Mouse (Mus musculus): ENCODE results near the gene Sptb. TPM values are rescaled to one million over a fixed set of nuclear protein-coding genes. Genes with fewer than 3 reads are reported as not detected.
A peak's percentile ranks its signal among the peaks of the same experiment; 100 is the strongest.

Gene Sptb
- total and polyA plus RNA-seq, 2 experiments from 2014 or later: 4.9 to 36.8 TPM

DNA sequence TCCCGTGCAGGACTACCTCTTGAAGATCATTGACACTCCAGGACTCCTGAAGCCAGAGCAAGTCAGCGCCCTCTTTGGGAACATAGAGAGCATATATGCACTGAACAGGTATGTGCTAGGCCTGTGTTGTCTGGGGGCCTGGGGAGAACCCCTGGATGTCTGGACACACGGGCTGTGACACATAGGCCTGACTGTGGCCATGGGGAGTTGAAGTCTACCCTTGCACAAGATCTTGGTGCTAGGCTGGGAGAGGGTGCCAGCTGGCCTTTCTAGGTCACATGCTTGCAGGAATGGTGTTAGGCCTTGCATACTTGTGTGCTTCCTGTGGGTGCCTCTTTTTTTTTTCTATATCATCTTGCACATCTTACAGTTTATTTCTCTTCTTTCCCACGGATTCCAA, 148.2 kb downstream of the Sptb start:
- no peak overlapping the region for H3K4me3 ChIP-seq (ENCODE audit: low read depth, low read length)
- TF ChIP-seq EP300 (IDR thresholded peaks at IDR 0.05; ENCODE audit: low read depth): no peak
- no peak for TF ChIP-seq CTCF (IDR thresholded peaks at IDR 0.05; ENCODE audit: low read depth)
- DNase-seq (ENCODE audit: low spot score) (no peak), ATAC-seq (ENCODE audit: insufficient read depth, low read depth) (no peak)
- H3K9me3 ChIP-seq (replicated peaks; ENCODE audit: control insufficient read depth, low read length): no peaks in the 10 kb centered on the region
- 90% methylated on average over 4 of the region's 4 CpGs for WGBS
- H3K9ac ChIP-seq (replicated peaks; ENCODE audit: low read depth, low read length): no peak overlapping the region
- H3K4me2 ChIP-seq (ENCODE audit: low read depth, low read length): no peak overlapping the region
- no peaks in the 10 kb centered on the region for H3K27me3 ChIP-seq (ENCODE audit: control insufficient read depth, insufficient read depth, low read length)
- H3K36me3 ChIP-seq (replicated peaks; ENCODE audit: control insufficient read depth, insufficient read depth, low read length): peaks cover 70% of the 10 kb centered on the region
- no peak overlapping the region for H3K27ac ChIP-seq (ENCODE audit: low read depth)
- no peaks in the 10 kb centered on the region for H3K4me1 ChIP-seq (ENCODE audit: control insufficient read depth, insufficient read depth)

DNA sequence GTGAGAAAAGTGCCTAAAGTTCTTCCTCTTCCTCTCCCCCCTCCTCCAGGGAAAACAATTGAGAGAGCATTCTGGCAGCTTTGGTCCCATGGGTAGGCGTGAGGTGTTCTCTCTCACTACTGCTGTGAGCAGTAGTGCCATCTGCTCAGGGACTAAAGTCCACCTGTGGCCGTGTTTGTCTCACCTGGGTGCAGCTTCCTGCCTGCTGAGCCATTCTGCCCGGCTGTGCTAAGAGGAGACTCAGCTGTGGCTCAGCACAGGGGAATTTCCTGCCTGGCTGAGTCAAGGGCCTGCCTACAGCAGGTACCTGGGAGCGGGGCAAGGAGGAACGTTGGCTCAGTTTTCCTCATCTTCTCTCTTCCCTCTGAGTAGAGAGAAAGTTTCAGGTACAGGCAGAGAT, 152.1 kb downstream of the Sptb start:
- no peak for DNase-seq (ENCODE audit: low spot score)
- ATAC-seq (ENCODE audit: insufficient read depth, low read depth): no peak
- Histone ChIP-seq H3K9me3 (replicated peaks; ENCODE audit: control insufficient read depth, low read length) (no peaks in the 10 kb centered on the region), H3K9ac (replicated peaks; ENCODE audit: low read depth, low read length) (no peak overlapping the region), H3K36me3 (replicated peaks; ENCODE audit: control insufficient read depth, insufficient read depth, low read length) (peaks cover 30% of the 10 kb centered on the region), H3K4me1 (ENCODE audit: control insufficient read depth, insufficient read depth) (peaks cover 20% of the 10 kb centered on the region), H3K4me2 (ENCODE audit: low read depth, low read length) (no peak overlapping the region), H3K4me3 (ENCODE audit: low read depth, low read length) (no peak overlapping the region), H3K27ac (ENCODE audit: low read depth) (no peak overlapping the region), H3K27me3 (ENCODE audit: control insufficient read depth, insufficient read depth, low read length) (no peaks in the 10 kb centered on the region)
- WGBS: 73% methylated on average over 5 of the region's 5 CpGs
- TF ChIP-seq CTCF (IDR thresholded peaks at IDR 0.05; ENCODE audit: low read depth) (no peak), EP300 (IDR thresholded peaks at IDR 0.05; ENCODE audit: low read depth) (no peak)

- Histone ChIP-seq H3K9ac (replicated peaks; ENCODE audit: low read depth, low read length) (no peak overlapping the region), H3K27ac (ENCODE audit: low read depth) (no peak overlapping the region), H3K4me2 (ENCODE audit: low read depth, low read length) (no peak overlapping the region), H3K27me3 (ENCODE audit: control insufficient read depth, insufficient read depth, low read length) (no peaks in the 10 kb centered on the region), H3K4me1 (ENCODE audit: control insufficient read depth, insufficient read depth) (peaks cover 32% of the 10 kb centered on the region), H3K36me3 (replicated peaks; ENCODE audit: control insufficient read depth, insufficient read depth, low read length) (peaks cover 18% of the 10 kb centered on the region), H3K4me3 (ENCODE audit: low read depth, low read length) (no peak overlapping the region), H3K9me3 (replicated peaks; ENCODE audit: control insufficient read depth, low read length) (no peaks in the 10 kb centered on the region)
- TF ChIP-seq CTCF (IDR thresholded peaks at IDR 0.05; ENCODE audit: low read depth): no peak
- no peak for TF ChIP-seq EP300 (IDR thresholded peaks at IDR 0.05; ENCODE audit: low read depth)
- WGBS: 33% methylated on average over 6 of the region's 6 CpGs
- ATAC-seq (ENCODE audit: insufficient read depth, low read depth): peak; percentile 4; the same call in 1 of the 2 replicates
- no peak for DNase-seq (ENCODE audit: low spot score)
Observed at GRCm38 (mm10) chr12:76556745-76557389, 153.5 kb downstream of the Sptb start.

DNA sequence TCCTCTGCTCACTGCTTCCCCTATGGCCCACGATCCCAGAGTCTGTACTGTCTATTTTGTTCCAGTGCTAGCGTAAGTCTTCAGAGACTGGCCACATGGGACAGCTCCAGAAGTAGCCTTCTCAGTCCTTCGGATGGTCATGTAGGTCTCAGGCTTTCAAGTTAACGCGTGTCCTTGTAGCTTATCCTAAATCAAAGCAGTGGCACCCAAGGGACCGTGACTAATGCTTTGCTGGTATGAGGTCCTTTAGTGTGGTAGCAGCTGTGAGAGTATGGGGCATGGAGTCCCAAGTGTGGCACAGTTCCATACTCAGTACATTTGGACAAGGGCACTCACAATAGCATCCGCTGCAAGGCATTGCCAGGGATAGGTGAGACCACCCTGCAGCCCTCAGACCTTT, 154.2 kb downstream of the Sptb start:
- peaks cover 35% of the 10 kb centered on the region for H3K4me1 ChIP-seq (ENCODE audit: control insufficient read depth, insufficient read depth)
- ATAC-seq (ENCODE audit: insufficient read depth, low read depth) (no peak), DNase-seq (ENCODE audit: low spot score) (no peak)
- no peaks in the 10 kb centered on the region for H3K9me3 ChIP-seq (replicated peaks; ENCODE audit: control insufficient read depth, low read length)
- H3K4me2 ChIP-seq (ENCODE audit: low read depth, low read length): no peak overlapping the region
- H3K9ac ChIP-seq (replicated peaks; ENCODE audit: low read depth, low read length): no peak overlapping the region
- H3K36me3 ChIP-seq (replicated peaks; ENCODE audit: control insufficient read depth, insufficient read depth, low read length): peaks cover 14% of the 10 kb centered on the region
- WGBS: 74% methylated on average over 7 of the region's 7 CpGs
- TF ChIP-seq CTCF (IDR thresholded peaks at IDR 0.05; ENCODE audit: low read depth): no peak
- no peak for TF ChIP-seq EP300 (IDR thresholded peaks at IDR 0.05; ENCODE audit: low read depth)
- H3K27me3 ChIP-seq (ENCODE audit: control insufficient read depth, insufficient read depth, low read length): no peaks in the 10 kb centered on the region
- H3K4me3 ChIP-seq (ENCODE audit: low read depth, low read length): no peak overlapping the region
- H3K27ac ChIP-seq (ENCODE audit: low read depth): no peak overlapping the region

- Histone ChIP-seq H3K4me2 (ENCODE audit: low read depth, low read length) (no peak overlapping the region), H3K27ac (ENCODE audit: low read depth) (no peak overlapping the region), H3K4me3 (ENCODE audit: low read depth, low read length) (no peak overlapping the region), H3K9me3 (replicated peaks; ENCODE audit: control insufficient read depth, low read length) (no peaks in the 10 kb centered on the region), H3K4me1 (ENCODE audit: control insufficient read depth, insufficient read depth) (peaks cover 35% of the 10 kb centered on the region), H3K9ac (replicated peaks; ENCODE audit: low read depth, low read length) (no peak overlapping the region), H3K27me3 (ENCODE audit: control insufficient read depth, insufficient read depth, low read length) (no peaks in the 10 kb centered on the region), H3K36me3 (replicated peaks; ENCODE audit: control insufficient read depth, insufficient read depth, low read length) (peaks cover 2% of the 10 kb centered on the region)
- TF ChIP-seq EP300 (IDR thresholded peaks at IDR 0.05; ENCODE audit: low read depth) (no peak), CTCF (IDR thresholded peaks at IDR 0.05; ENCODE audit: low read depth) (no peak)
- no peak for ATAC-seq (ENCODE audit: insufficient read depth, low read depth)
- 81% methylated on average over 3 of the region's 3 CpGs for WGBS
- DNase-seq (ENCODE audit: low spot score): no peak
Observed at GRCm38 (mm10) chr12:76554871-76555386, 155.4 kb downstream of the Sptb start.

GRCm38 (mm10) chr12:76554392-76554791, 156.0 kb downstream of the Sptb start:
- 82% methylated on average over 3 of the region's 3 CpGs for WGBS
- TF ChIP-seq CTCF (IDR thresholded peaks at IDR 0.05; ENCODE audit: low read depth): no peak
- TF ChIP-seq EP300 (IDR thresholded peaks at IDR 0.05; ENCODE audit: low read depth): no peak
- ATAC-seq (ENCODE audit: insufficient read depth, low read depth) (no peak), DNase-seq (ENCODE audit: low spot score) (no peak)
- Histone ChIP-seq H3K9me3 (replicated peaks; ENCODE audit: control insufficient read depth, low read length) (no peaks in the 10 kb centered on the region), H3K9ac (replicated peaks; ENCODE audit: low read depth, low read length) (no peak overlapping the region), H3K27ac (ENCODE audit: low read depth) (0 out of 2 replicates have a peak overlapping the region, but pooled peaks have one; percentile 40), H3K4me1 (ENCODE audit: control insufficient read depth, insufficient read depth) (peaks cover 35% of the 10 kb centered on the region), H3K36me3 (replicated peaks; ENCODE audit: control insufficient read depth, insufficient read depth, low read length) (no peaks in the 10 kb centered on the region), H3K27me3 (ENCODE audit: control insufficient read depth, insufficient read depth, low read length) (no peaks in the 10 kb centered on the region), H3K4me2 (ENCODE audit: low read depth, low read length) (no peak overlapping the region), H3K4me3 (ENCODE audit: low read depth, low read length) (no peak overlapping the region)

Data from heart, postnatal 0 days (tissue).